Mouse (Mus musculus): ENCODE data around the gene Prm3.

DNA sequence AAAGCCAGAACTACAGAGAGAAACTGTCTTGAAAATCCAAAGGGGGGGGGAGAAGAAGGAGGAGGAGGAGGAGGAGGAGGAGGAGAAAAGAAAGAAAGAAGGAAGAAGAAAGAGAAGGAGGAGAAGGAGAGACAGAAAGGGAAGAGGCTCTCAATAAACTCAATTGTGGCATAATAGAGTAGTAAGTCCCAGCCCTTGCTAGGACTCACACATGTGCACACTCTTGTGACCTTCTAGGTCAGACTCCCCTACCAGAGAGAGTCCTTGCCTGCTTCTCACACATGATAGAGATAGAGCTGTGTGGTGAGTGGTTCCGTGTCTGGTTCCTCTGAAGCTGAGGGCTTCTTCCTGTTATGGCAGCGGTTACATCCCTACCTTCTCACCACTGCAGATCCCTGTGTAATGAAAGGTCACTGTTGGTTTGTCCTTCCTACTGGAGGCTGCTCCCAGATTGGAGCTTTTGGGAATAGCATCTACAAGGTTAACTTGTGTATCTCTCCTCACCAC, 22.2 kb upstream of the Prm3 start, which contains the start of gene Gm11172:
- TF ChIP-seq POLR2A (IDR thresholded peaks at IDR 0.05; ENCODE audit: borderline replicate concordance, low read depth, low read length) (no peak), CTCF (IDR thresholded peaks at IDR 0.05; ENCODE audit: low read depth, low read length) (no peak)
